Mouse (Mus musculus) olfactory bulb, adult 2 months (tissue): ENCODE data around the gene Zc3h18. TPM values are rescaled to one million over a fixed set of nuclear protein-coding genes. Genes with fewer than 3 reads are reported as not detected.
A peak's percentile ranks its signal among the peaks of the same experiment; 100 is the strongest.

Experiments
- H3K27ac ChIP-seq: fragments of 200-500 bp; 2 replicates; pipeline ENCODE4 v1.5.1; 2012; ENCODE audit warnings: low read depth, low read length; ENCODE audit not compliant: insufficient read depth
- H3K4me1 ChIP-seq: fragments of 200-500 bp; 2 replicates; pipeline ENCODE4 v1.6.1; 2012; ENCODE audit warnings: low read length; ENCODE audit not compliant: control insufficient read depth, insufficient read depth
- H3K4me3 ChIP-seq: fragments of 200-500 bp; 2 replicates; pipeline ENCODE4 v1.5.1; 2012; ENCODE audit warnings: mild to moderate bottlenecking, low read depth, low read length, moderate library complexity; ENCODE audit not compliant: insufficient read depth
- CTCF ChIP-seq: fragments of 200-500 bp; IDR thresholded peaks from 2 replicates; pipeline ENCODE4 v1.5.1; 2012; ENCODE audit warnings: low read depth, mild to moderate bottlenecking, low read length, moderate library complexity; ENCODE audit not compliant: insufficient read depth
- POLR2A ChIP-seq: fragments of 200-500 bp; IDR thresholded peaks from 2 replicates; pipeline ENCODE4 v1.6.1; 2012; ENCODE audit warnings: mild to moderate bottlenecking, low read depth, low read length, moderate library complexity; ENCODE audit not compliant: insufficient read depth
- WGBS: fragments of 180-500 bp; shearing (Covaris S2); methylation state at CpG from one replicate; pipeline ENCODE4 v1.1.7; 2018; 5-methylcytosine and 5-hydroxymethylcytosine counted together
- polyA plus RNA-seq: library from polyadenylated mRNA; stranded (reverse); fragments of >200 nt; gene quantifications from 2 replicates; pipeline ENCODE4 v1.2.4, GENCODE M21; 2012; ENCODE audit warnings: low replicate concordance; ENCODE audit not compliant: missing spikeins, insufficient read depth, insufficient read length

Gene Zc3h18
- not detected in 2 replicates for polyA plus RNA-seq

DNA sequence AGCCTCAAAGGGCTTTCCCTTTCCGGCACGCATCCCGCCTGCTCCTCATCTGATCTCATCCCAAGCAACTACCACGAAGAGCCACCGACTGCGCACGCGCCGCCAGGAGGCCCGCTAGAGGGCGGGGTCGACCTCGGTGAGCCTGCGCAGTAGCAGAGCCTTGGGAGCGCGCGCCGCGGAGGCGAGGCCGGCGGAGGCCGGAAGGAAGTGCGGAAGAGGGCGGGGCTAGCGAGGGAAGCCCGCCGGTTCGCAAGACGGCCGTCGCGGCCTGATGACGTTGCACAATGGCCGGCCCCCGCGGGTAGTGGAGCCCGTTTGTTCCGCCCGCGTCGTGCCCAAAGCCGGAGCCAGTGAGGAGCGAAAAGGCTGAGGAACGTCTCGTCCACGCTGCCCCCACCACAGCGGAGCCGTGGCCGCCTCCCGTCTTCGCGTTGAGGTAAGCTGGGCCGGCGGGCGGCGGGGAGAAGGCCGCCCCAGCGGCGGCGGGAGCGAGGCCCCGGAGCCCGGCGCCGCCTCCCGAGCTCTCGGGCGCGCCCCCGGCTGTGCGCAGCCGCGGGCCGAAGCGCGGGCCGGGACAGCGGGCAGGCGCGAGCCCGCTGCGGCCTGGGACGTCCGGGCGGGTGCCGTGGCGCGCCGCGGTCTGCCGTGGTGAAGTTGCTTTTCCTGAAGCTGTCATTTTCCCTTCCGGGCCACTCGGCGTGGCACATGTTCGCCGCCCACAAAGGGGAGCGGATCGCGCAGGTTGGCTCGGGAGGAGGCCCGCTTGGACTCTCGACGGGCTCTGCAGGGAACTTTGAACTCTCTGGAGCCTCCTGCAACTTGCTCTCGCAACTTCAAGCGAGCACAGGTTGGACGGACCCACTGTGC is at the start of gene Zc3h18:
Gene Zc3h18 (plus strand): TSS at position 245 of the 867 bp plus-strand sequence.
- under 1% methylated on average over 95 of the region's 107 CpGs for WGBS
- H3K4me3 ChIP-seq: peak within 1 kb of the TSS; percentile 89
- TF ChIP-seq CTCF (no peak), POLR2A (peak; percentile 70)
- peak within 1 kb of the TSS; percentile 68; the same call in 1 of the 2 replicates for H3K27ac ChIP-seq
- no peaks in the 10 kb centered on the region; the same call in 1 of the 2 replicates for H3K4me1 ChIP-seq

DNA sequence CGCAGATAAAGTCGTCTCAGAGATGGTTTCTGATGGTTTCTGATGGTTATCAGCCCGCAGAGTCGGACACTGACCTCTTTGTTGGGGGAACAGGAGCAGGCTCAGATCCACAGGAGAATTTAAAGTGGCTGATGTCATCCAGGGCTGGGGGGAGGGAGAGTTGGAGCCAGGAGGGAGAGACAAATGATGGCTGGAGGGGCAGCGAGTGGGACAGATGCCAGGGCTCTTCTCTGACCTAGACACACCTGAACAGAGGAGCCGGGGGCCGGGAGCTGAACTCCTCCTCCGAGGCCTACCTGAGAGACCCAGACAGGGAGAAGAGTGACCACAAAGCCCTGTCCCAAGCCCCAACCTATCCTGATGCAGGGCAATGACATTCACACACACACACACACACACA is 47.3 kb upstream of the Zc3h18 start:
- 80% methylated on average over 8 of the region's 8 CpGs for WGBS
- H3K4me3 ChIP-seq: no peak overlapping the region
- no peak overlapping the region for H3K27ac ChIP-seq
- TF ChIP-seq POLR2A (no peak), CTCF (no peak)
- H3K4me1 ChIP-seq: no peaks in the 10 kb centered on the region; the same call in 1 of the 2 replicates

DNA sequence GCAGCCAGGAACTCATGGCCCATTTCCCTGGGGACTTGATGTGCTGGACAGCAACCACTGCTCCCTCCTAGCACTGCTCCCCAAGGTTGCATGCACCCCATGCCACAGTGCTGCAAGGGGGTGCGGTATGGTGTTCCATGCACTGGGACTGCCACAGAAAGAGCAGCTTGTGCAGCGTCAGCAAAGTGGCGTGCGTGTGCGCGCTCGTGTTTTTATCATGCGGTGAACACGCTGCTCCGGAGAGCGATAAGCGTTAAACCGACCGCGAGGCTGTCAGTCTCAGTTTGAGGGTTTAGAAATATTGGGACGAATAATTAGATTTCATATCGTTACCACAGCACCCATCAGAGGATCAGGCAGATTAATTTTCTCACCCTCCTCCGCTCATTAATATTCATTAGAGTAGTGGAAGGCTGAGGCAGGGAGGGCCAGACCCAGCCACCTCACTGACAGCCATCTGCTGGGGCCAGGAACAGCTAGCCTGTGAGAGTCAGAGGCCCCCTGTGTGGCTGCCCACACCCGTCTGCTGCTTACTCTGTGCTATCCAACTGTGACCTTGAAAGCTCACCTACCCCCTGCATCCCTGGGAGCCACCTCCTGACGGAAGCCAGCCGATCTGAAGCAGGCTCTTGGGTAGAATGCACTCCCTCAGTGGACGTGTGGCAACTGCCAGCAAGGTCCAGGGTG is 46.7 kb upstream of the Zc3h18 start:
- H3K4me3 ChIP-seq: no peak overlapping the region
- 91% methylated on average over 22 of the region's 22 CpGs for WGBS
- no peak overlapping the region for H3K27ac ChIP-seq
- no peaks in the 10 kb centered on the region for H3K4me1 ChIP-seq
- TF ChIP-seq CTCF: no peak
- no peak for TF ChIP-seq POLR2A

DNA sequence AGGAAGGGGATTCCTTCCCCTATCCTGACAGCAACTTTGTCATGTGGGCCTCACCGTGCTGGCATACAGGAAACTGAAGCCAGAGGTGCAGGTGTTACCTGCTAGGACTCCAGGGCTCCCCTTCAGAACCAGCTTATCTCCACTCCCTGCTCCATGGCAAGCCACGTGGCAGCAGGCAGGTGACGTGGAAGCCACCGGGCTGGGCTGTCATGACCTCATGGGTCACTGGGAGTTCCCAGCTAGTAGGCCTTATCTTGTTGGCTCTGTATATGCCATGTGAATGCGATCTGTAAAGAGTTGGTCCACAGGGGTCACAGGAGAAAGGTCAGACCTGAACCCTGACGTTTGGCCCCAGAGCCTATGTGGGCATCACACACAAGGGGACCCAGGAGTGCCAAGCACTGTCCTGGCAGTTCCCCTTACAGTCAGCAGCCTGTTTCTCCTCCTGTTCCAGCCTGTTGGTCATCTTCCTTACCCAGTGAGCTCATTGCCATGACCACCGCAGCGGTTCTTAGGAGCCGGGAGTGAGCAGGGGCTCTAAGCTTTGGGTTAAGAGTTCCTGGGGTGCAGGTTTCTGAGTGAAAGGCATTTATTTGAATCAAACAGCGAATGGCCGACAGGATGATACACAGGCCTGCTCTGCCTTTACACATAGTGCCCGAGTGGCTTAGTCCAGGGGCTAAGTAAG is 45.8 kb upstream of the Zc3h18 start:
- no peak overlapping the region for H3K27ac ChIP-seq
- WGBS: 89% methylated on average over 12 of the region's 12 CpGs
- H3K4me3 ChIP-seq: no peak overlapping the region
- H3K4me1 ChIP-seq: peaks cover 4% of the 10 kb centered on the region
- TF ChIP-seq POLR2A (no peak), CTCF (no peak)

DNA sequence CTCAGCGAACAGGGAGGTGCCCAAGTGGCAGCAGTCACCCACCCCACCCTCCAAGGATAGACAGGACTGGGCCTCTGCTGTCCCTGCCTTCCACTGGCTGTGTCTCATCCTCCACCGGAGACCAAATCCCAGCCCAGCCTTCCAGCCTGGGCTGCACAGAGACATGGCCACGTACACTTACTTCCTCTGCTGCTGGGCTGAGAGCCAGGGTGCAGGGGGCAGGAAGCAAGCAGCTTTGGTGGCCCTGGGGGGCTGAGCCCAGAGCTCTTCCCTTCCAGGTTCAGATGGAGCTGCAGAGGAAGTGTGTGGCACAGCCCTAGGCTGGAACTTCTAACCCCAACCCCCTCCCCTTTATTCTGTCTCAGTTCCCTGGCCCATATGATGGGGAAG is 45.3 kb upstream of the Zc3h18 start:
- TF ChIP-seq POLR2A (no peak), CTCF (no peak)
- Histone ChIP-seq H3K27ac (no peak overlapping the region), H3K4me3 (no peak overlapping the region), H3K4me1 (peaks cover 9% of the 10 kb centered on the region)
- 89% methylated on average over 3 of the region's 3 CpGs for WGBS

DNA sequence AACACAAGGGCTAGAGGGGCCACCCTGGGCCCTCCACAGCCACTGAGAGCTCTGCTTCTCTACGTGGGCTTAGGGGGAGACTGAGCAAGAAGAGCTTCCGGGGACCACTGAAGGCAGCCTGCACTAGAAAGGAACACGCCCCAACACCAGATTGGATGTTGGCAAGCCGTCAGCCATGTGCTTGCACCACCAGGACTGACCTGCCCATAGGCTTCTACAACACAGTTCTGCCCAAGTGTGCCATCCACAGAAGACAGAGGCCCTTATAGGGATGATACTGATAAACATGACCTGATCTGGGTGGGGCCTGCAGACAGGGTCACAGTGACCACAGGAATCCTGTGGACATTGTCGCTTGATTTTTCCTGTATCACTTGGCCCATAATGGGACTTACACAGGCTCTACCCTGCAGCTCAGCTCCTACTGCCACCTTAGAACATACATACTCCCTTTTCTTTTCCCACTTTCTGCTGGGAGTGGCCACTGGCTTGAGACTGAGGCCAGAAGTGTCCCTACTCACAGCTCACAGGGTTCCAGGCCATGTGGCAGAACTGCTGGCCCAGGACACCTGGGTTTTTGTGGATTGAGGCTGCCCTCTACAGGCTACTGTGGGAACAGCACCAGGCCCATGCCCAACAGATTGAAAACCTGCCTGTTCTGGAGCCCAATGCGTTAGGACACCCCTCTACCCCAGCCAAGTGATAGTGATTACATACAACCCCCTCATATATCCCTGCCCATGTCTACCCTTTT is 43.5 kb upstream of the Zc3h18 start:
- H3K4me1 ChIP-seq: peaks cover 17% of the 10 kb centered on the region
- TF ChIP-seq POLR2A: no peak
- peak; percentile 98 for TF ChIP-seq CTCF
- H3K4me3 ChIP-seq: no peak overlapping the region
- WGBS: 74% methylated on average over 6 of the region's 6 CpGs
- no peak overlapping the region for H3K27ac ChIP-seq

DNA sequence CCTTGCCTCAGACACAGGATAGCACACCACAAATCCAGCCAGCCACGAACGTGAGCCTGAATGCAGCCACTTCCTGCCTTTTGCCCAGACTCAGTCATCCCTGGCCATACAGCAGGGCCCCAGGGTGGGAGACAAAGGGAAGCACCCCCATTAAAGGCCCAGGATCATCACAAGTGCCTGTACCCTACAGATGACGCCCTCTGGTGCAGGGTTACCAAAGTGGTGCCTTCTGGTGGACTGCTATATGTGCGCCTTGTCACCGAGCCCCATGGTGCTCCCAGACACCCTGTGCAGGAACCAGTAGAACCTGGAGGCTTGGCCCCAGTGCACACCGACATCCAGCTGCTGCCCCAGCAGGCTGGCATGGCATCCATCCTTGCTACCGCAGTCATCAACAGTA is 42.9 kb upstream of the Zc3h18 start:
- TF ChIP-seq POLR2A: no peak
- Histone ChIP-seq H3K27ac (no peak overlapping the region), H3K4me1 (peaks cover 17% of the 10 kb centered on the region), H3K4me3 (no peak overlapping the region)
- WGBS: 88% methylated on average over 7 of the region's 7 CpGs

DNA sequence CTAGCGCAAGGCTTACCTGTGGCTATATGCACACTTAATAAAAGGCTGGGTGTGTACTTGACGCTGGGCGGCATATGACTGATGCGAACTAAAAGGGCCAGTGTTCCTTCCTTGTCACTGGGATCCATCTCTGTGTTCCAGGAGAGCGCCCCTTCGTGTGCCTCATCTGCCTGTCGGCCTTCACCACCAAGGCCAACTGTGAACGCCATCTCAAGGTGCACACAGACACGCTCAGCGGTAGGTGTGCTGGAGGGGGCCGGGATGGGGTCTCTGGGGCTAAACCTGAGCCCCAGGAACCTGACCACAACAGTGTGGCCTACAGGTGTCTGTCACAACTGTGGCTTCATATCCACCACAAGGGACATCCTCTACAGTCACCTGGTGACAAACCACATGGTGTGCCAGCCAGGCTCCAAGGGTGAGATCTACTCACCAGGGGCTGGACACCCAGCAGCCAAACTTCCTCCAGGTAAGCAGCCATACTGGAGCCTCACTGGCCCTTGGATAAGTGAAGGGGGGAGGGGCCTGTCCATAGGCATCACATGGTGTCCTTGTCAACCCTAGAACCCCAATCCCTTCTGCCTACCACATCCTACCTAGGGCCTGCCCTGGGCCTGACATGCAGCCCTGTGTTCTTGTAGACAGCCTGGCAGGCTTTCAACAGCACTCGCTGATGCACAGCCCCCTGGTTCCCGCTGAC is 41.5 kb upstream of the Zc3h18 start:
- 90% methylated on average over 13 of the region's 13 CpGs for WGBS
- Histone ChIP-seq H3K27ac (no peak overlapping the region), H3K4me1 (peaks cover 17% of the 10 kb centered on the region), H3K4me3 (no peak overlapping the region)
- TF ChIP-seq CTCF (no peak), POLR2A (no peak)
